Mouse (Mus musculus) T-helper 2 cell (primary cell): ENCODE data around the gene Cfi.

Experiments used
- in situ Hi-C: fragments of 300-600 bp; cut with MboI, MseI; formaldehyde crosslinking; loops from one replicate; pipeline ENCODE4 v1.15.1; 2025; ENCODE audit warnings: high pct_unique_total_duplicates

The Cfi gene

GRCm38 (mm10) chr3:129835388-129835934 lies at the start of gene Cfi:
Cfi (plus strand) TSS chr3:129835884.
- in situ Hi-C loops, result no loop called here

DNA sequence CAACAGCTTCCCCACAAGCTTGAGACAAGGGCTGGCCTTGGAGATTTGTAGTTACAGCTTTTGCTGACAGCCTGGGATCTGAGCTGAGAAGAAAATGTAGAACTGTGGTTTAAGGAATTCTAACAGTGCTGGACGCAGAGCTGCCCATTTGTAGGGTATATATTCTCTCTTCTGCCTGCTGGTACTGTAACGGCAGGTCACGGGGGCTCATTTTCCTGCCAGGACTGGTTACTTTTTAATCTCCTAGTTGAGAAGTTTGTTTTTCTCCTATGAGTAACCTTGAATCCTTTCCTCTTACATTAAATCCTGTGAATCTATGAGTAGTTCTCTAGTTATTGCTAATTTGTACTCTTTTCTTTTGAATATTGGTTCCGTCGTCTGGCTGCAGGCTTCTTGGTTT lies 41.9 kb upstream of the Cfi start:
- in situ Hi-C loops, result no loop called here

DNA sequence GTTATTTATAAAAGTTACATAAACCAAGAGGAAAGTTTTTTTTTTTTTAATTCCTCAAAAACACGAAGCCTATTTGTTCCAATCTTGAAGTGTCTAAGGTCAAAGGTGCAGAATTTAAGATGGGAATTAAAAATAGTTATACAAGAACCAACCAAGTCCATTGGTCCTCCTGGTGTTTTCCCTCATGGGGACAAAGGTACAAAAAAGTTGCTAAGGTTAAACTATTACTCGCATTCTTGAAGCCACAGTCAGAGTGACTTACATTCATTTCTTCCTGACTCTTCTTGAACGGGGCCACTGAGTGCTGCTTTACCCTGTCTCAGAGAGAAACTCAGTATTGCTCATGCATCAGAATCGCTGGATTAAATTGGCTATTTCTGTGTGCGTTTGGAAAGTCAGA lies 38.3 kb upstream of the Cfi start:
- in situ Hi-C loops, result no loop called here

DNA sequence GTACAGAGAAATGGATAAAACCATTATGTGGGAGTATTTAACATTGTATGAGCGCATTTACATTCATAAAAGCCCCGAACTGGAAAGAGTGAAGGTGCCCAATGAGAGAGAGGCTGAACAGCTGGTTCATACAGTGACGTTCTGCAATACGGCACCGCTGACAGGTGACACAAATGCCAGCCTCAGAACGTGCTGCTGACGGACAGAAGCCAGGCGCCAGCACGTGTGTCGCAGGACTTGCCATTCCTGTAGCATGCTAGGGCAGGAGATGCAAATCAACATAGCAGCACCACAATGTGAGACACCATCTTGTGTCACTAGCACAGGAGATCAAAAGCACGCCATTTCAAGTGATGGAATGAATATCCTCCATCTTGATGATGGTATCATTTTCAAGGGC lies 37.1 kb upstream of the Cfi start:
- in situ Hi-C loops, result no loop called here

DNA sequence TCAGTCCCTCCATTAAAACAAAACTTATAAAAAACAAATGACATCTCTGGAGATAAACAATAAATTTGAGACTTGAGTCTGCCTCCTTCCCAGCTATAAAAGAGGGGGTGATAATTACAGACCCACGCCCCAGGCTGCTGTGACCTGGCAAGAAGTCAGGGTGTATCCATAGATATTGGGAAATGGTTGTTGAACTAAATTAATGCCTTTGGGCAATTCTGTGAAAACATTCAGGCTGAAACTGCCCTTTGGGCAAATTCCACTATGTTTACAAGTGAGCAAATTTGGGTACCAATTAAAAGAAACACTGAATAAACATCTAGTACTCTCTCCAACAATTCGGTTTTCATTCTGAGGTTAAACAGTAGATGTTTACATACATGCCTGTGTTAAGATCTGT lies 36.7 kb upstream of the Cfi start:
- in situ Hi-C loops, result no loop called here

- in situ Hi-C loops, result no loop called here
Measured at GRCm38 (mm10) chr3:129803765-129804164, 31.9 kb upstream of the Cfi start, which contains the start of gene Lrit3. Lrit3 (minus strand) TSS chr3:129804030.

- in situ Hi-C loops, result no loop called here
Measured at GRCm38 (mm10) chr3:129820847-129821246, 14.8 kb upstream of the Cfi start.

DNA sequence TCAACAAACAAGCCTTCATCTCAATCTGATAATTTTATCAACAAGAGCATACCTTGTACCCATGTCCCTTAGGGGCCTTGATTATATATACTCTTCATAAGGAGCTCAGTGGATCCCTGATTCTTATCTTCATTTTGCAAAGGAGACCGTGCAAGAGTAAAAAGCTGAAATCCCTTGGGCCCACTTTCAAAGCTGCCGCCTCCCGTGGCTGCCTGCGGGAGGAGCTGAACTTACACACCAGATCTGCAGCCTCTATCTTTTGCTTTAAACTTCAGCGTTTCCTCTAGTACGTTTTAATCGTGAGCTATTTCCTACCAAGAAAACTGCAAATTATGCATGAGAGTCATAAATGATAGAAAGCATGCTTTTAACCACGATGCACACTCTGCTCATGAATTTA lies 13.9 kb upstream of the Cfi start:
- in situ Hi-C loops, result no loop called here

DNA sequence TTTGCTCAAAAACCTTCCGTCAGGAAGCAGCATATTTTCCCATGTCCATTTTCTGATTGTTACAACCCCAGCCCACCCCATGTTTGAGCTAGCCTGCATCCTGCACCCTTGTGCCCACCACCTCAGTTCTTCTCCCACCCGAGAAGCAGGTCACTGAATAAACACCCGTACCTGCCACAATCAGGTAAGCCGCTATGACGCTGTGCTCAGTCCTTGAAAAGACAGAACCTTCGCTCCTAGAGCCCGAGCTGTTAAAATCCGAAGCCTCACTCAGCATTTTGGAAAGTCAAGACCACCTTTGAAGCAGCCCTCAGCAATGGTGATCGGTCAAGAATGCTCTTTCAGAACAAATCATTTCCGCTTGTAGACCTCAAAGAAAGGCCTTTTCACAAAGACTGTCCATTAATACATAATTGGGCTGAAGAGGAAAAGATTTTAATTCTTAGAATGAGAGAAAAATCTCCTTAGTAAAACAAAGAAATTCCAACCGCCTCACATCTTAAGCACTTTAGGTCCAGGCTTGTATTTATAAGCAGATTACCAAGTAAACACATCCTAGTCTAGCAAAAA lies 13.4 kb upstream of the Cfi start, which contains the start of gene Rrh:
Gene Rrh, minus strand, starts transcription at position 382 of the 570 bp plus-strand sequence.
- in situ Hi-C loops, result no loop called here

- in situ Hi-C loops, result no loop called here
Measured at GRCm38 (mm10) chr3:129823293-129823692, 12.4 kb upstream of the Cfi start.

GRCm38 (mm10) chr3:129824146-129824545 lies 11.5 kb upstream of the Cfi start:
- in situ Hi-C loops, result no loop called here

- in situ Hi-C loops, result no loop called here
Measured at GRCm38 (mm10) chr3:129824891-129825290, 10.8 kb upstream of the Cfi start.

GRCm38 (mm10) chr3:129826691-129827090 lies 9.0 kb upstream of the Cfi start:
- in situ Hi-C loops, result no loop called here

DNA sequence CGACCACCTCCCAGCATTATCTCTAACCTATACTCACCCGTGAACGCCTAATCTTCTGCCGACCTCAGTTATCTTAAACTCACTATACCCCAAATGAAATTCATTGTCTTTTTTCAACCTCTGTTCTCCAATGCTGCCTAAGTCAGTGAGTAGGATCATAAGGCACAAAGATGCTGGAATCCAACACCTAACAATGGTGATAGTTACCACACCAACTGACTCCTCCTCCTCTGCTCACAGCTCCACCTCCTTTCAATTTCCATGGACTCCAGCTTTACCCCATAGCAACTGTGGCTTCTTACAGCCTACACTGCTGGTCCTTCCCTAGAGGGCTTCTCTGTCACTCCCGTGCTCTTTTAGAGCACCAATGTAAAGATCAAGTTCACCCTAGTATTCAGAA lies 8.0 kb upstream of the Cfi start:
- in situ Hi-C loops, result no loop called here

DNA sequence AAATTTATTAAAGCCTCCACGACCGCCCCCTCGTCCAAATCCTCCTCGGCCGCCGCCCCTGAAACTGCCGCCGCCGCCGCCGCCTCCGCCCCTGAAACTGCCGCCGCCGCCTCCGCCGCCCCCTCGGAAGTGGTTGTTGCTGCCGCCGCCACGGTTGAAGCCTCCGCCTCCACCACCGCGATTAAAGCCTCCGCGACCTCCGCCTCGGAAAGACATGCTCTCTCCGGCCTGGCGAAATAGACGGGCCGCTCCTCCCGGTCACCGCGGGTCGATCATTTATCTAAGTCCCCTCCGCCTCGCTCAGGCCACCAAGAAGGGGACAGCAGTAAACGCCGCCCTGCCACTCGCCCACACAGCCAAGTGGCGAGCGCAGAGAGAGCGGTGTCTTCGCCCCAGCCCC lies 5.1 kb upstream of the Cfi start:
- in situ Hi-C loops, result no loop called here

DNA sequence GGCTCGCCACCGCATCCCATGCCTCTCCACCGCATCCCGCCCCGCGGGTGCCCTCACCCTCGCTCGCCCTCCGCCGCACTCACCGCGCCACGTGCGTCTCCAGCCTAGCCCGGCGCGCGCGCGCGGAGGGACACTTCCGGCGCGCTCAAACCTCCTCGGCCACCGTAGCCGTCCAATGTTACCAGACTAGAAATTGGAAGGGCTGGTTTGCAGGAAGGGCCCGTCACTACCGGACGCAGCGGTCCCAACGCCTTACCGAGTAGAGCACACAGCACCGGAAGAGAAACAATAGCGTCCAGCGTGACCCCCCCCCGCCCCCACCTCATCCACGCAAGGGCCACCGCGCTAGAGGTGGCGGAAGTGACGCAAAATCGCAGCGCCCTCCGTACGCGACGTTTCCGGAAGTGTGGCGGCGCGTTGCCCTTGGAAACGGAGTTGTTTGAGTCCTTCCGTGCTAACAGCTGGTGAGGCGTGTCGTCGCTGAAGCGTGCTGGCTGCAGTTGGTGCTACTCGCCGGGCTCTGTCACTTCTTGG lies 4.6 kb upstream of the Cfi start, which contains the start of gene Gar1:
Gene Gar1, minus strand, starts transcription at position 362 of the 534 bp plus-strand sequence.
- in situ Hi-C loops, result no loop called here

DNA sequence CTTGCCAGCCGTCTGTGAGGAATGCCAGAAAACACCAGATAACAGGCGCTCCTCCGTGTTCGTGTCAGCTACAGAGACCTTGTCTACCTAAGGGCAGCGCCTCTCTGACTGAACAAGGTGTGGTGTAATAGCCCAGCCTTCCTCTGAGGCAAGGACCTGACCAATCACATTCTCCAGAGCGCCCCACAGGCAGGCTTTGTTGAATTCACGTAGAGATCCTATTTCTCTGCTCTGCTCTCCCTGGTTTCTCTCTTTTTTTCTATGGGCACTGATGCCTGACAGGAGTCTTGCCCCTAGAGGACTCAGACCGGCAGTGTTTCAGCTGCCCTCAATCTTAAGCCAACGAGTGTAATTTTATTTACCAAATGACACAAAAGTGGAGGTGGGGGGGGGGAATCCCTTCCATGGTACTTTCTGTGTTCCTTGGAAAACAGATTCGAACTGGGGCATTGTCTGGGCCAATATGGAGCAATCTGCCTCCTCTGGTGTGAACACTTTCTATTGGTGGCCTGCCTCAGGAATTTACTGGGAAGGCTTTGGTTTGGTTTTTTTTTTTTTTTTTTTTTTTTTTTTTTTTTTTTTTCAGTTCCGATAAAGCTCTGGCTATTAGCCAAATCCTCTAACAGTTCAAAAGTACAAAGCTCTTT lies 490 bp downstream of the Cfi start:
- in situ Hi-C loops, result no loop called here

GRCm38 (mm10) chr3:129836965-129837364 lies 1.3 kb downstream of the Cfi start:
- in situ Hi-C loops, result no loop called here

GRCm38 (mm10) chr3:129838017-129838416 lies 2.3 kb downstream of the Cfi start:
- in situ Hi-C loops, result no loop called here

- in situ Hi-C loops, result no loop called here
Measured at GRCm38 (mm10) chr3:129845868-129846267, 10.2 kb downstream of the Cfi start.

DNA sequence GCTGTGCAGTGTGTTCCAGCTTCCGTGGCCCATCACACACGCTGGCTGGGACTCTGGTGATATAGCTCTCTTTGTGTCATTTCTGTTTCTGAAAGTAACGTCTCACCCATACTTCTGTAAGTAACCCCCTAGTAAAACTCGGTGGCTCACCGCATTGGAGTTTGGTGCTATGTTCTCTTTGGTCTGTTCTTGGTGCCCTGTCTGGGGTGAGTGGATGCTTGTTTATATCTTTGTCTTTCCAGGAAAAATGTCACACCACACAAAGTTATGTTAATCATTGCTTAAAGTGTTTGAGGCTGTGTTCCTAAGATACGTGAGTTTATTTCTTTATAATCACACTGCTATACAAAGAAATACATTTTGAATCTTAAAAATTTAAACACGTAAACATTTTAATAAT lies 11.2 kb downstream of the Cfi start:
- in situ Hi-C loops, result no loop called here

DNA sequence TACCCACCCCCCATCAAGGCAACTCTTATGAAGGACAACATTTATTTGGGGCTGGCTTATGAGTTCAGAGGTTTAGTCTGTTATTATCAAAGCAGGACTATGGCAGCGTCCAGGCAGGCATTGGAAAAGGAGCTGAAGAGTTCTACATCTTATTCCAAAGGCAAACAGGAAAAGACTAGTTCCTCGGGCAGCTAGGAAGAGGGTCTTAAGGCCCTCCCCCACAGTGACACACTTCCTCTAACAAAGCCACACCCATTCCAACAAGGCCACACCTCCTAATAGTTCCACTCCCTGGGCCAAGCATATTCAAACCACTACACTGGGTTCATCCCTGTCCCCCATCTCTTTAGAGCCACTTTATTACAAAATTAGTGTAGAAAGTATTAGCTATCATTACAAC lies 26.9 kb downstream of the Cfi start:
- in situ Hi-C loops, result no loop called here

- in situ Hi-C loops, result no loop called here
Measured at GRCm38 (mm10) chr3:129863698-129864097, 28.0 kb downstream of the Cfi start.
